Mouse (Mus musculus) R1 (cell line): ENCODE measurements around the gene Pik3r2.

Source experiments
- DNase-seq: peaks from one replicate; pipeline ENCODE4 v3.0.0-alpha.2; 2018; ENCODE audit warnings: low read depth, low spot score

Pik3r2 gene

DNA sequence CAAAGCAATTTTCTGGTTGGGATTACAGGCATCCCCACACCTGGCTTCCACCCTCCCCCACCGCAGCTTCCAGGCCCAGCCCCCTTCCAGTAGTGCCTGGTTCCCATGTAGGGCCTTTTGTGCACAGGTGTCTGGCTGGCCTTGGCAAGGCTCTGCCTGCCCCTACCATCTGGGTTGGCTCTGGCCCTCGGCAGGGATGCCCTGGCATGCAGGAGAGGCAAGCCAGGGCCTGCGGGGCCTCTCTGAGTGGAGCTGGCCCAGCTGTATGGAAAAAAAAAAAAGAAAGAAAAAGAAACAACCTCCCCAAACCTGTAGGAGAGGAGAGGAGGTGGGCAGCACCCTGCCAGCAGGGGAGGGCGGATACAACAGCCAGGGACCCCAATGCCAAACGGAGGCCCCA is 3.1 kb downstream of the Pik3r2 start:
- no peak for DNase-seq

DNA sequence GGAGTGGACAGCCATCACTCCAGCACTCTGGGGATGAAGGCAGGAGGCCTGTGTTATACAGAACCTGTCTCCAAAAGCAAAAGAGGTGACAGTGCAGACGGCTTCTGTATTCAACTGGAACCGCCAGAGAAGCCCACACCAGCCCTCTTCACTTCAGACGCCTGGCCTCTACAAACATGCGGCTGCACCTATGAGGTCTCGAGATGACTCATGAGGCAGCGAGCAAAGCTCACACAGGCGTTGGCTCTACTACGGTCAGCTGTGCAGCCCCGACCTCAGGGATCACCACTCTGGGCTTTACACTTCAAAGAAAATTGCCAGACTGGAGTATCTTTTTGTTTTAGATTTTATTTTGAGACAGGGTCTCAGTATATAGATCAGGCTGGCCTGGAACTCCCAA is 3.6 kb downstream of the Pik3r2 start:
- DNase-seq = no peak

DNA sequence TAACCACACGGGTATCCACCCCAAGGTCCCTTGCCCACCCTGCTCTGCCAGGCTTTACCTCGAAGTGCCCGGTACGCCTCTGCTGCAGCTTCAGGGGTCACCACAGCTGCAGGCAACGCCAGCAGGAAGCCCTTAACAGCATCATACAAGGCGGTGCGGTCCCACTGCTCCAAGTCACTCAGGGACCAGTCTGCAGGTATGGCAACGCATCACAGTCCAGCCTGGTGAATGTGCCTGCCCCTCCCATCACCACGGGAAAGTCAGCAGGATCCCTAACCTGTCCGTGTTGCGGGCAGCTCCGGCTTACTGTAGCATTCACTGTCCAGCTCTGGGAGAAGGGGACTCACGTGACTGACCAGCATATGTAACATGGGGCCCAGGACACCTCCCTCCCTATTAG is 4.4 kb downstream of the Pik3r2 start:
- DNase-seq = no peak

DNA sequence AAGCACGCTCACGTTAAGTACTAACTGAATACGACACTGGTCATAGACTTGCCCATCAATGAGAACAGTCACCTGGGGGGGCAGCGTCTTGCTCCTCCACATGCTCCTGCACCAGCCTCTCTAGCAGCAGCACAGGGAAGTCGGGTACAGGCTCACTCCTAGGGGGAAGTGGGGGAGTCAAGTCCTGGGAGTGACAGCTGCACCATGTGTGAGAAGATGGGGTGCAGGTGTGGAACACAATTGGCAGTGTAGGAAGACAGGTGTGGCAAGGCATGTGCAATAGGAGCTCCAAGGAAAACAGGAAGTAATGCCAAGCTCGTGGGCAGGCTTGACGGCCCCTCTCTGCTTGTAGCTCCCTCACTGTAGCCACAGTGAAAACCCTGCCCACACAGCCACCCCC is 5.3 kb downstream of the Pik3r2 start:
- no peak for DNase-seq

DNA sequence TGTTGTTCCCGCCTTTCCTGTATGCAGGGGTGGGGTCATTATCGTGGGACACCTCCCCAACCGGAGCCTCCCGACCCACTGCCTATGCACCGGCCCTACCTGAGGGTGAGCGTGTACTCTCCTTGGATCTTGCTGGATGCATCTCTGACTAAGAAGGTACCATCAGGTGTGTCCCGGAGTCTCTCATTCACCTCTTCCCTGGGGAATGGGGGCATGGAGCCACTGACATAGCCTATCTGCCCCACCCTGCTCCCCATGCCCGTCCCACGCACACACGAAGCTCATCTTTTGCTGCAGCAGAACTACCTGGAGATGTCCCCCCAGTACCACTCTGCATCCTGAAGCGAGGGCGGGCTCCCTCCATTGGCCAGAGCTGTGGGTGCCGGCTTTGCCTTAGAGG is 5.8 kb downstream of the Pik3r2 start:
- no peak for DNase-seq

DNA sequence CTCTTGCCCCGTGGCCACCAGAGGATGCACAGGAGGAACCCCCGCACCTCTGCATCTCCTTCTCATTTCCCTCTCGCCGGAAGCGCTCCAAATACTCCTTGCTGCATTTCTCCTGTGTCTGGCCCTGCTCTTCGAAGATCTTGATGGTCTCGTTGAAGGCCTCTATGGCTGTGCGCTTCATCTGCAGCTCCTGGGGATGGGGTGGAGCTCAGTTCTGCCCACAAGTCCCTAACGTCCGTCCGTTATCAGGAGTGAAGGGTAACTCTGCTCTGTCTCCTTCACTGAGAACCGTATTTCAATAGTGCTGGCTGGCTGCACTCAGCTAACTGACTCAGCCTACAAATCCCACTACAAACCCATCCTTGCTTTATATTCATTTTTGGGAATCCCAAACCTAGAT is 6.7 kb downstream of the Pik3r2 start:
- DNase-seq = no peak

DNA sequence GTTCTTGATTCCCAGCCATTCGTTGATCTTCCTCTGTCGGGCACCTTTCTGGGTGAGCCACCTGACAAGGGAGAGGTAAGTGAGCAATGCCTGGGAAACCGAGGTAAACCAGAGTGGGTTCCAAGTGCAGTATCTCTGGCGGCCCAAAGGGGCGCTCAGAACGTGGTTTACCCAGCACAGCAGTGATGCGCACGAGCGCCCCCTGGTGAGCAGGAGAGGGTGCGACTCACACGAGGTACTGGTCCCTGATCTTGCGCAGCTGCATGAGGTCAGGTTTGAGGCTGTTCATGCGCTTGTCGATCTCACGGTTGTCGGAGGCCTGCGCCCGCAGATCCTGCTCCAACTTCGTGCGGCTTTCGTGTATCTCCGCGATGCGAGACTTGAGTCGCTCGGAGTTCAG is 7.2 kb downstream of the Pik3r2 start:
- peak; percentile 97 for DNase-seq

DNA sequence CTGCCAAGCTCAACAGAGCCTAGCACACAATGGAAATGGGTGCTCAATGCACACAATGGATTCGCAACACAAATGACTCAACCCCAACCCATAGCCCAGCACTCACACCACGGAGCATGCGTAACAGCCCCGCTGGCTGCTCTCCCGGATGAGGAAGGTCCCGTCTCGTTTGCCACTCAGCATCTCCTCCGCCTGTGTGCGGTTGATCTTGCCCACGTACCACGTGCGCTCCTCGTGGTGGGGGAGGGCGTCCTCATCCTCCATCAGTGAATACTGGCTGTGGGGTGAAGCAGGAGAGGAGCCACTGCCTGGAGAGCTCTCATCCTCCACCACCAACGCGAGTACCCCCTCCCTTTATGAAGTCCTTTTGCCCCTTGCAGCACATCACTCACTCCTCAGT is 7.6 kb downstream of the Pik3r2 start:
- peak; percentile 93 for DNase-seq

DNA sequence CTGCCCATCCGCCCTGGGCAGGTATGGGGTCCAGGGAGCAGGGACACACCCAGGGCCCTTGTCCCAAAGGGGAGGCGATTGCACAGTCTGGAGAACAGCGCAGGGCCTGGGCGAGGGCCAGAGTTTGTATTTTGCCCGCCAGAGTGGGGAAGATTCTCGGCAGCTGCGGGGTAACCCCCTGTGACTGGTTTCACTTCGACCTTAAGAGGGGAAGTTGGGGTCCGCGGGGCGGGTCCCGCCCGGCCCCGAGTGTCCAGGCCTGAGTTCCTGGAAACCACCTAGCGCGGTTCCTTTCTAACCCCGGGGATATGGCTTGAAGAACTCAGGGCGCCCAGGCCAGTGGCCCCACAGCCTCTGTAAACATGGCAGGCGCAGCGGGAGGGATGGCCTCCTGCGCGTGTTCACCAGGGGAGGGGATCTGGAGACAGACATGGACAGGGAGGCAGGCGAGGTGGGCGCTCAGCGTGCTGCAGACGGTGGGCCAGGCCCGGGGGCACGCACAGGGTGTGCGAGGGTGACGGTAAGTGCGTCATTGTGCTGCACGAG is 8.2 kb downstream of the Pik3r2 start:
- no peak for DNase-seq

DNA sequence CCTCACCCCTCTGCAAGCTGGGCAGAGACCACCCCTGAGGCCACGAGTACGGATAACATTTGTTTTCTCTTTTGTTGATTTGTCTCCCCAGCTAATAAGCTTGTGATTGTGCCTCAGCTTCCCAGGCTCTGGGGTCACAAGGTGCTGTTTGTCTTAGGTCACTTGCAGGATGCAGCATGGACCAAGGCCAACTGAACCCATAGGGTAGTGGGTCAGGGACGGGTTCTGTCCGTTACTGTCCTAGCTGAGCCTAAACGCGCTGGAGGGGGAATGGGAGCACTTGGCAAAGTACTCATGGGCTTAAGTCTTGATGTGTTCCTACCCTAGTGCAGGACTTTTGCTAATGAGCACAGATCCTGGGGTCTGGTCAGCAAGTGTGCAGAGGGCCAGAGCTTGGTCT is 9.0 kb downstream of the Pik3r2 start:
- no peak for DNase-seq

DNA sequence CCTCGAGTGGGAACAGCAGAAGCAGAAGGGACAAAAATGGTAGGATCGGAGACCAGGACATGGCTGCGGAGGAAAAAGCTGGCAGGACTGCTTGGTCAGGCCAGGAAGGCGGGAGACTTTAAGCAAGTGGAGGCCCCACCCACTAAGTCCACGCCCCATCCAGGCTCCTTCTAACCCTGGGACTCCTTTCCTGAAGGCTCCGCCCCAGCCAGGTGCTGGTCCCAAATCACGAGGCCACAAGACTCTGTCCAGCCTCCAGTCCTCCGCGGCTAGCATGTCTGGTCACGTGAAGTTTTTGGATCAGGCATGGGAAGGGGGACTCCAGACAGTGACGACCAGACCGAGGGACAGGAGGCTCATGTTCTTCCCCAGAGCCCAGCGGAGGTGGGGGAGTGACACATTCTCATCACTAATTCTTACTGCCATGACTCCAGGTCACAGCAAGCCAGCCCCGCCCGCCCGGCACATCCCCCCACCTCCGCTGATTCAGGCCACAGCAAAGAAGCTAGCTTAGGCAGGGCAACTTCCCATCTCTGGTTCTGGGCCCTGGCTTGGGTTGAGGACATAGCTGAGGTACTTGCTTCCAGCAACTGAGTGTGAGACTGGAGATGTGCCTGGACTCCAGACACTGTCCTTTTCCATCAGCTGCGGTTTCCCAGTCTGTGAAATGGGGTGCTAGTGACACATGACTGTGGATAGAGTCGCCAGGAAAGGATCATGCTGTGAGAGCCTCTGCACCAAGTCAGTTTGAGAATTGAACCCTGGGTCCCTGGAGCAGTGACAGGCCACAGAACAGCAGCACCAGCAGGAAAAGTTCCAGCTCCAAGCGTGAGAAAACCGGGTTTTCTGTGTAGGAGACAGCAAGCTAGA is 9.7 kb downstream of the Pik3r2 start:
- peak; percentile 94 for DNase-seq

DNA sequence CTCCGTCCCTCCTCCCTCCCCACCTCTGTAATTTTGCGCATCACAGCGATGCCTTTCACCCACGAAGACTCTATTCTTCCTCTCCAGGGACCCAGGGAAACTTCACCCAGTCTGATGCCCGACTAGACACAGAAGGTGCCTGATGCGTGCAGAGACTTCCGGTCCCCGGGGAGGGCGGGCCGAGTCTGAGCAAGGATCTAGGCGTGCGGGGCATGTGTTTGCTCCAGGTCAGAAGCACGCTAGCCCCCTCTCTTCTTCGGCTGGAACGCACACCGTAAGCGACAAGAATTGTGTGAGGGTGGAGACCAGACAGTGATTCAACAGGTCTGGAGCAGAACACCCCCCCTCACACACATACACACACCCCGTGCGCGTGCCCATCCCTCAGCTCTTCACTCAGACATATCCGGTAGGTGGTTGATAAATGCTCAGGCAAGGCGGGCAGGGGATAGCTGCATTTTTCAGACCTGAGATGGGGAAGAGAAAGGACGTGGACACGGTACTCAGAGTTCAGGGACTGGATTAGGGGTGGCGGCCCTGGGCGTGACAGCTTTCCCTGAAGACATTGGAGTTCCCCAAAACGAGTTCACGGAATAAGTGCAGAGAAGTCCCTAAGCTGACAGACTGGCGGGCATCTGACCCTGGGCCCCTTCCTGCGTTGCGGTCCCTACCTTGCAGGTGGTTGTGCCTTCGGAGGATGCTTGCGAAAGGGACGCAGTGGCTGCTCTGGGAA is 10.5 kb downstream of the Pik3r2 start:
- peak; percentile 55 for DNase-seq

DNA sequence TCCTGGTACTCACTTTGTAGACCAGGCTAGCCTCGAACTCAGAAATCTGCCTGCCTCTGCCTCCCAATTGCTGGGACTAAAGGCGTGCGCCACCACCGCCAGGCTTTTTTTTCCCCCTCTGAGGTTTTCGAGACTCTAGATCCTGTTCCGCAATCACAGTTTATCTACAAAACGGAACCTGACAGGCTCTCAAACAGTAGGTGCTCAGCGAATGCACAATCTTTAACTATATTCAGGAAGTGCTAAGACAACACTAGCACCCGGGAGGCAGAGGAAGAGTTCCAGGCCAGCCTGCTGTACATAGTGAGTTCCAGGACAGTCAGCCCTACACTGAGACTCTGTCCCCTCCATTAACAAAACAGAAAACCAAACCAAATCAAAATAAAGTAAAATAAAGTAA is 11.2 kb downstream of the Pik3r2 start:
- no peak for DNase-seq

DNA sequence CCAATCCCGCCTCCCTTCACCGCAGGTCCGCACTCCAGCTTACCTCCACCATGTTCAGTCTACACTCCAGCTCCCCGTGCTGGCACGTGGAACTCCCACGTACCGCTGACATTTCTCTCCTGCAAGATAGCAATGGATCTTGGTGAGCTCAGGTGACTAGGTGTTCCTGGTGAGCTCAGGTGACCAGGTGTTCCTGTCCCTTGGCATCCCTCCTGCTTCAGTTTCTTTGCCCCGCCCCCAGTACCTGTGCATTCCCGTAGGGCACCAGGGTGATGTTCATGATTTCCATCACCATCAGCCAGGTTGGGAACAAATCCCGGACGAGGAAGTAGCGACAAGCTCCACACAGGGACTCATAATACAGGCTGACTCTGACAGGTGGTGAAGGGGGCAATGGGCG is 11.8 kb downstream of the Pik3r2 start:
- no peak for DNase-seq

DNA sequence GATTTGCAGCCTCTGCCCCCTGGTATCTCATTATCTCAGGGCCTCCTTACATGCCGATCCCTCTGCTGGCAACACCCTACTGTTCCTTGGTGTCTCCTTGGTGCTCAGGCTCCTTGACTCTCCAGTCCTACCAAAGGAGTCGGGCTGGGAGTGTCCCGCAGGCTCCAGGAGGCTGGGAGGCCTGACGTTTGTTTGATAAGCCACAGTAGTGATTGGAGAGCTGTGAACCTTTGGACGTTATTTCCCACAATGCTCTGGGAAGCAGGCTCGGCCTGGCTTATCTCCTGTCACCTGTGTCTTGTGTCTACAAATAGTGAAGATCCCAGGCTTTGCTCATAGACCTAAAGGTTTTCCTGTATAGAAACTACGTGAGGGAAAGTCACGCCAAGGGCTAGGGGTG is 12.5 kb downstream of the Pik3r2 start:
- no peak for DNase-seq

DNA sequence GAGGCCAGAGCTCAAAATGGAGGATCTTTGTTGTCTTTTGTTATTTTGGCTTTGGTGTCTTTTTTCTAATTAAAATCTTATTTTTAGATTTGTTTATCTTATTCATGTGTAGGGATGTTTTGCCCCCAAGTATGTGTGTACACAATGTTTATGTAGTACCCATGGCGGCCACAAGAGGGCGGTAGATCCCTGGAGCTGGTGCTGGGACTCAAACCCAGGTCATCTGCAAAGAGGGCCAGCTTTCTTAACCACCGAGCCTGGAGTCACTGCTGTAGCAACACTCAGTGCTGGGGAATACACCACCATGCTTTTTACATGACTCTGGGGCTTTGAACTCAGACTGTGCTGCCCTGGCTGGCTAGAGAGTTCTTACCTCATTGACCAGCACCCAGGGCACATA is 13.2 kb downstream of the Pik3r2 start:
- DNase-seq = peak; percentile 75

DNA sequence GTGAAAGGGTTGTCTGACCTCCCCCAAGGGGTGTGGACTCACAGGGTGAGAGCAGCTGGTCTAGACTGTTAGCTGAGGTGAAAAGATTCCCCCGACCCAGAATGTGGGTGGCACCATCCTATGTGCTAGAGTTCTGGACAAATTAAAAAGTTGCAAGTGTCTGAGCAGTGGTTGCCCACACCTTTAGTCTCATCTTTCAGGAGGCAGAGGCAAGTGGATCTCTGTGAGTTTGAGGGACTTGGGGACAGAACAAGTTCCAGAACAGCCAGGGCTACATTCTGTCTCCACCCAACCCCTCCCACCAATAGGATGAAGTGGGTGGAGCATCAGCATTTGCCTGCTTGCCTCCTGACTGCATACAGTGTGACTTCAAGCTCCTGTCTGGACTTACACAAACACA is 14.4 kb downstream of the Pik3r2 start:
- DNase-seq = peak; percentile 62

DNA sequence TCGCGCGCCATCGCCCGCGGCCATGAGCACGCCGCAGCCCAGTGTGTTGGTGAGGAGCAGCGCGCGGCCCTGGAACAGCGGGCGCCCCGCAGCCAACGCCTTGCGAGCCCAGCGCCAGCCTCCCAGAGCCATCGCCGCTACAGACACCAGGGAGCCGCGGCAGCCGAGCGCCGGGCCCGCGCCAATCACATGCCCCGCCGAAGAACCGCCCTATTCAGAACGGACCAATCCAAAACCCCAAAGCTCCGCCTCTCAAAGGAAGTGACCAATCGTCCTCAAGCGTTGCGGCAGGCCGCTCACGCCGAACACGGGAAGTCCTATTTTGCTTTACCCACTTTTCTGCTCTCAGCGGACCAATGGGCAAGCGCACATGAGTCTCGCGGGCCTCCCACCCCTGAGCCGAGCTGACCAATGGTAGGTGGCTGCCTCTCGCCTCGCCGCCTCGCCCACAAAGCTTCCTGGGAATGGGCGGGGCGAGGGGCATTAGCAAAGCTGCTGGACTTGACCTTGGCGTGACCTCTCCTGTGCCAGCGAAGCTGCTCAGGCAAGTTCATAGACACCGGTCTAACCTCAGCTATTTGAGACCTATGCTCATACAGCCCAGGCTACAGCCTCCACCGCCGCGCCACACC is 15.6 kb downstream of the Pik3r2 start, which contains the start of gene Mpv17l2:
TSS of gene Mpv17l2 (minus strand) at position 172 of the 632 bp plus-strand sequence.
- peak; percentile 100 for DNase-seq

DNA sequence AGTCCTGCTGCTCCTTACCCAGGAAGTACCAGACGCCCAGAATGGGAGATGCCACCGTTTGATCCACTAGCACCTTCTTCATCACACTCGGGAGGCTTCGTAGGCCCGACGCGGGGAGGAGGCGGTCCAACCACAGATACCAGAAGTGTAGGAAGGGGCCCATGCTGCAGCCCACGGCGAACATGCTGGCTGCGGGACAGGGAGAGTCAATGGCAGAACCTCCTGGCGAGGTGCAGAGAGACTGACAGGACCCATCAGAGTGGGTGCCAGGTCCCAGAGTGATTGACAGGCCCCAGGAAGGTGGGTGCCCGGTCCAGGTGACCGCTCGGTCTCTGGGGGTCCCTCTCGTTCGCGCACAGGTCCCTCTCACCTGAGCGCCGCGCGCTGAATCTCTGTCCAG is 16.2 kb downstream of the Pik3r2 start:
- DNase-seq = peak; percentile 56

DNA sequence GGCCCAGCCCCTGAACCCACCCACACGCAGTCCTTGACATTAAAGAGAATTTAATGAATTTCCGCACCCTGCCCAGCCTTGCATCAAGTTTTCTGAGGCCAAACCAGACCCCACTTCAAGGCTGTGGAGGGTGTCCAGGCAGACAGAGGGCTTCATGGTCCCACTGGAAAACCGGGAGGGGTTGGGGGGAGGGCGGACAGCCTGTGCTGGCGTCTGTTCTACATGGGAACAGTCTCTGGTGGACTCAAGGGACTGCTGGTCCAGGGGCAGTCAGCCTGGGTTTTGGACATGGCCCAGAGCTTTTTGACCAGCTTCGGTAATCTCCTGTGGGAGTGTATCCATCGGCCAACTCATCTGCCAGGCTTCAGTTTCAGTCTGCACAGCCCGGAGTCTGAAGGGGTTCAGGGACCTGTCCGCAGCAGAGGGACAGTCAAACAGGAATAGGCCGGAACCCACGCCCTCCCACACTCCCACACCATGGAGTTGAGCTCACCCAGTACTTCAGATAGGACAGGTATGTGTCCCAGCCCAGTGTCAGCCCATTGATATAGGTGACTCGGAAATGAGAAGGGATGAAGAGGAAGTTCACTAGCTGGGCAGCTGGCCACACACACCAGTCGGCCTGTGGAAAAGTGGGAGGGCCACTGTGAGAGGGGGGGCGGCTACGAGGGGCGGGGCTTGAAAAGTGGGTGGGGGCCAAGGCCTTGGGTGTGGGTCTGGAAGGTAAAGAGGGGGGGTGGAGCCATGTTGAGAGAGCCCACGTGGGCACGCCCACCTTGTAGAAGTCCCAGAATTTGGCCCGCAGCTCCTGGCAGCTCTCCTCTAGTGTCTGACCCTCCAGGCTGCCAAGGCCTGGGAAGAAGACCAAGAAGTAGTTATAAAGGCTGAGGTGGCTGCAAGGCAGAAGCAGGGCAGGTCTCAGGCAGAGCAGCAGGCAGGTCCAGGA is 17.6 kb downstream of the Pik3r2 start:
- peak; percentile 88 for DNase-seq

DNA sequence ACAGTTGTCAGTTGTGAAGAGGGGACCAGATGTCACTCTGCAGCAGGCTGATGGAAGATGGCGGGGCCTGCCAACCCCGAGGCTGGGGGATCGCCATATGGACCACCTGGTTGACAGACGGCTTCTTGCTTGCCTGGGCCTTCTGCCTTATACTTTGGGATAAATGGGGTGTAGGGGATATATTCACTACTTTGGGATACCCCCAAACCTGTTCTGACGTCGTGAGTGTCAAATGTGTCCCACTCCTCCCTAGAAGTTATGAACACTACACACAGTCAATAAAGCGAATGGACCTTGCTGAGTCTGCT is 18.3 kb downstream of the Pik3r2 start:
- no peak for DNase-seq
